In the genomic region with DNA sequence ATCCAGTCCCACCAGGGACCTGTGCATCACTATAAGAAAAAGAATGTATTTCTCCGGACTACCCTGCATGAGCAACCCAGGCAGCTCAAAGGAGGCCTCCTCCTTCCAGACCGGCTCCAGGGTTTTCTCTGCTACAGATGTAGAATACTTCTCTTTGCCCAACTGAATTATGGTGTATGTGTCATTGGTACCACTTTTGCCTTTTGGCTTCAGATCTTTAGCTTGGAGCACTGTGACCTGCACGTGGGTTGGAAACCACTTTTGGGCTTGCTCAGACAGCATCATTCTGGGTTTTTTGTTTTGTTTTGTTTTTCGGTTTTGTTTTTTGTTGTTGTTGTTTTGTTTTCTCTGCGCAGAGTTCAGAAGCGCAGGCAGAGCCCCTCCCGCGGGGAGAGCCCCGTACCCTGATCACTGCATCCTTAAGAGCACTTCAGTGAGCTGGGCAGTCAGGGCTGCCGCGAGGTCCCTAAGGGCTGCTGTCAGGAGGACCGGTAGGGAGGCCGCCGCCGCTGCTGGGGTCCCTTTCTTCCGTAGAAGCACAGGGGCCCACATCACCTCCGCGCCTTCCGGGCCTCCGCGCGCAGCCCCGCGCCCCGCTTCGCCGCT, we compare ENCODE assay signal across 8 mouse cellular contexts. TPM values are rescaled to one million over a fixed set of nuclear protein-coding genes. Genes with fewer than 3 reads are reported as not detected.
A peak's percentile ranks its signal among the peaks of the same experiment; 100 is the strongest.
DNase-seq lines count a peak whose midpoint lies in the region; ATAC-seq and TF ChIP-seq lines count a peak whose summit lies in the region.

No protein-coding gene starts in this region.

- peak overlapping the region; percentile 84 for H3K27ac ChIP-seq in lung, embryonic 16.5 days (ENCODE audit: low read length)
- peak overlapping the region; percentile 85; the same call in 1 of the 2 replicates for H3K27ac ChIP-seq in bone marrow macrophage, adult 2 months (ENCODE audit: insufficient read depth, low read depth, low read length)
- H3K27ac ChIP-seq in heart, embryonic 14.5 days (replicated peaks in 1 of 2; ENCODE audit: control insufficient read depth in 1 of 2, insufficient read depth in 1 of 2, low read depth in 2 of 2, low read length in 2 of 2), result peak overlapping the region; percentile 82 to 87; a peak in 3 of 4 replicates
- peak overlapping the region; percentile 71 for H3K27ac ChIP-seq in limb, embryonic 11.5 days (replicated peaks; ENCODE audit: low read depth, low read length)

- H3K36me3 ChIP-seq in lung, embryonic 16.5 days (ENCODE audit: control insufficient read depth, insufficient read depth, low read length), result no peaks in the 10 kb centered on the region
- H3K36me3 ChIP-seq in heart, embryonic 14.5 days (ENCODE audit: control insufficient read depth, insufficient read depth, low read length), result no peaks in the 10 kb centered on the region
- no peaks in the 10 kb centered on the region for H3K36me3 ChIP-seq in limb, embryonic 11.5 days (ENCODE audit: control insufficient read depth, insufficient read depth, low read length)

- no peaks in the 10 kb centered on the region for H3K27me3 ChIP-seq in lung, embryonic 16.5 days (ENCODE audit: control insufficient read depth, insufficient read depth, low read depth, low read length)
- H3K27me3 ChIP-seq in heart, embryonic 14.5 days (ENCODE audit: control insufficient read depth, insufficient read depth, low read length), result no peaks in the 10 kb centered on the region
- no peaks in the 10 kb centered on the region for H3K27me3 ChIP-seq in limb, embryonic 11.5 days (ENCODE audit: control insufficient read depth, insufficient read depth, low read length)

- peaks cover 6% of the 10 kb centered on the region for H3K4me1 ChIP-seq in lung, embryonic 16.5 days (replicated peaks; ENCODE audit: control insufficient read depth, insufficient read depth, low read length)
- peaks cover 4% of the 10 kb centered on the region for H3K4me1 ChIP-seq in bone marrow macrophage, adult 2 months (ENCODE audit: control insufficient read depth, insufficient read depth, low read length)
- peaks cover 2 to 3% of the 10 kb centered on the region in 2 experiments; a peak in 2 of 4 replicates for H3K4me1 ChIP-seq in heart, embryonic 14.5 days (ENCODE audit: control insufficient read depth in 2 of 2, insufficient read depth in 2 of 2, low read length in 2 of 2)
- peaks cover 5% of the 10 kb centered on the region; the same call in 1 of the 2 replicates for H3K4me1 ChIP-seq in limb, embryonic 11.5 days (ENCODE audit: control insufficient read depth, insufficient read depth, low read length)

- peak overlapping the region; percentile 75 for H3K4me2 ChIP-seq in lung, embryonic 16.5 days (ENCODE audit: low read depth, low read length)
- H3K4me2 ChIP-seq in heart, embryonic 14.5 days (ENCODE audit: low read length), result peak overlapping the region; percentile 73
- H3K4me2 ChIP-seq in limb, embryonic 11.5 days (ENCODE audit: low read depth, severe bottlenecking), result peak overlapping the region; percentile 83

- no peak for TF ChIP-seq POLR2A in bone marrow macrophage, adult 2 months (IDR thresholded peaks at IDR 0.05; ENCODE audit: borderline replicate concordance, low read depth, low read length)

- WGBS in lung, embryonic 16.5 days, result 3% methylated on average over 26 of the region's 27 CpGs
- 3% methylated on average over 27 of the region's 27 CpGs for WGBS in heart, embryonic 14.5 days
- WGBS in limb, embryonic 11.5 days, result 2% methylated on average over 27 of the region's 27 CpGs

- peak overlapping the region; percentile 92 for H3K9ac ChIP-seq in lung, embryonic 16.5 days (ENCODE audit: low read length)
- peak overlapping the region; percentile 84 for H3K9ac ChIP-seq in heart, embryonic 14.5 days (ENCODE audit: low read length)
- H3K9ac ChIP-seq in limb, embryonic 11.5 days (ENCODE audit: low read length), result peak overlapping the region; percentile 92

- no peak for DNase-seq in lung, postnatal 4 days
- no peak for DNase-seq in limb, embryonic 11.5 days (ENCODE audit: low spot score)
- no peak for DNase-seq in ovary, postnatal 10 days (ENCODE audit: low spot score)
- no peak for DNase-seq in cerebellum, adult 9-11 months

- H3K9me3 ChIP-seq in lung, embryonic 16.5 days (ENCODE audit: control insufficient read depth, low read length), result no peaks in the 10 kb centered on the region
- H3K9me3 ChIP-seq in heart, embryonic 14.5 days (ENCODE audit: control insufficient read depth, low read length), result no peaks in the 10 kb centered on the region
- no peaks in the 10 kb centered on the region for H3K9me3 ChIP-seq in limb, embryonic 11.5 days (ENCODE audit: control insufficient read depth, low read length)

- TF ChIP-seq CTCF in bone marrow macrophage, adult 2 months (IDR thresholded peaks at IDR 0.05; ENCODE audit: low read depth, low read length), result no peak

- H3K4me3 ChIP-seq in lung, embryonic 16.5 days (ENCODE audit: low read length), result peak overlapping the region; percentile 80
- peak overlapping the region; percentile 91 for H3K4me3 ChIP-seq in bone marrow macrophage, adult 2 months (ENCODE audit: insufficient read depth, low read length)
- H3K4me3 ChIP-seq in heart, embryonic 14.5 days (ENCODE audit: control insufficient read depth in 1 of 2, insufficient read depth in 1 of 2, low read depth in 1 of 2, low read length in 2 of 2), result peak overlapping the region; percentile 73 to 94
- H3K4me3 ChIP-seq in limb, embryonic 11.5 days (ENCODE audit: low read depth, low read length), result peak overlapping the region; percentile 77

- peak; percentile 86 for ATAC-seq in lung, embryonic 16.5 days (ENCODE audit: low read depth)
- peak; percentile 71 for ATAC-seq in heart, embryonic 14.5 days (ENCODE audit: insufficient number of reproducible peaks, insufficient read depth, low FRiP score, low read depth)
- no peak; the same call in 1 of the 2 replicates for ATAC-seq in limb, embryonic 11.5 days (ENCODE audit: insufficient number of reproducible peaks, low FRiP score, low TSS enrichment, low read depth)
- peak; percentile 24; the same call in 1 of the 2 replicates for ATAC-seq in monocyte, adult 5-6 weeks (replicated peaks; ENCODE audit: insufficient number of reproducible peaks, low FRiP score, low TSS enrichment, poor library complexity, severe bottlenecking)

RNA-seq across cellular contexts. Expression of gene Rab11fip2, which starts 0.6 kb away (rescaled TPM):
- polyA plus RNA-seq in lung, embryonic 16.5 days (2015; fragmentation: Nextera tagmentation; extraction: Ambion mirVana), result 2.9 and 3.4 TPM in 2 replicates
- polyA plus RNA-seq in bone marrow macrophage, adult 2 months (2012; ENCODE audit: insufficient read depth, insufficient read length, missing spikeins), result 5.1 and 8.2 TPM in 2 replicates
- 2.9 and 3.9 TPM in 2 replicates for polyA plus RNA-seq in heart, embryonic 14.5 days (2014; fragmentation: Nextera tagmentation; extraction: Ambion mirVana)
- 3.7 and 4.2 TPM in 2 replicates for polyA plus RNA-seq in limb, embryonic 11.5 days (2014; fragmentation: Nextera tagmentation; extraction: Ambion mirVana)
- total RNA-seq in monocyte, adult 5-6 weeks (2017), result 9.4 to 22.7 TPM (median 17.9 TPM) in 3 replicates
